Mouse (Mus musculus): ENCODE data around the gene Wwc1.
A peak's percentile ranks its signal among the peaks of the same experiment; 100 is the strongest.
"Not testable (repeated sequence)": the region's sequence is repeated elsewhere in the genome, so short reads cannot be mapped to it uniquely, and the experiment has no call there.

Wwc1 gene

GRCm38 (mm10) chr11:35834022-35834760, 146.1 kb downstream of the Wwc1 start, which contains the start of gene Rars:
TSS of gene Rars (minus strand) at chr11:35834506.
- peak; percentile 92 to 95 for DNase-seq

GRCm38 (mm10) chr11:35833270-35833669, 147.1 kb downstream of the Wwc1 start:
- DNase-seq: no peak

- DNase-seq: no peak
Observed at GRCm38 (mm10) chr11:35832139-35832538, 148.2 kb downstream of the Wwc1 start.

DNA sequence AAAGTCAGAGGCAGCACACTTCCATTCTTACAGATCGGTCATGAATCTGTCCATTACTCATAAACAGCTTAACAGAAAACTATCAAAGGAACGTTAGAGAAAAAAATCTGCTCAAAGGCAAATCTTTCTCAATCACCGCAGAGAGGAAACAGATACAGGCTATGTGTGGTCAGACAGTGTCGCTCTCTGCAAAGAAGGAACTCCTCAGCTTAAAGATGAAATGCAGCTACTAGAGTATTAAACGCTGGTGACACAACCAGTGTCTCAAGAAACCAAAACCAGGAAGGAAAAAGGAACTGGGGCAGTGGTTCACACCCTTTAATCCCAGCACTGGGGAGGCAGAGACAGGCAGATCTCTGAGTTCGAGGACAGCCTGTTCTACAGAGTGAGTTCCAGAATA, 152.6 kb downstream of the Wwc1 start:
- no peak for DNase-seq

DNA sequence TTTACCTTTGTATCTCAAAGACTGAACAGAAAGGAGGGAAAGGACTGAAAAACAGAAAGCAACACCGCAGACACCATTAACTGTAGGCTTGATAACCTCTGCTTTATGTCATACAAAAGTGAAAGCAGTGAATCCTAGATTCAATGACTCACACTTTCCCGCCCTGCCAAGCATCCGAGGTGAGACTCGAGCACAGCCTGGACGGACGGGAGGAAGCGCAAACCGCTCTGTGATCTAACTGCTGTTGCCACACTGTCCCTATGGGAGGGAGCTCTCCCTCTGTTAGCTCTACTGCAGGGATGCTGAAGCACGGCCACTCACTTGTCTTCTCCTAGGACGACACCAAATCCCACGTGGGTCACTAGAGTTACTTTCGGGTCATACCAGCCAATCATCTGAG, 164.0 kb downstream of the Wwc1 start:
- DNase-seq: no peak

- no peak for DNase-seq
Observed at GRCm38 (mm10) chr11:35811458-35811857, 168.9 kb downstream of the Wwc1 start.

DNA sequence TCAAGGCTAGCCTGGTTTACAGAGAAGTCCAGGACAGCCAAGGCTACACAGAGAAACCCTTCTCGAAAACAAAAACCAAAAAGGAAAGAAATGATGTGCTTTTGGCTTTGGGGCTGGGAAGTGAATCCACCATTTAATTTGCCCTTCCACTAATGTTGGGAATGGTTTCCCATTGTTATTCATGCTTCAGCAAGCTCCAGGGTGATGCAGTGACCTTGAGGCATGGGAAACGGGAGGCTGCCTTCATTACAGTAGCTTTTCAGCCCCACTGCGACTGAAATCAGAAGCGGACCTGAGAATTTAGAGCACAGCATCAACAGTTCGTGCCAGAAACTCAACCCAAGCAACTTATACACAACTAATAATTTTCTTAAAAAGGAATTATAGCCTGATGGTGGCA, 179.0 kb downstream of the Wwc1 start:
- DNase-seq: no peak

DNA sequence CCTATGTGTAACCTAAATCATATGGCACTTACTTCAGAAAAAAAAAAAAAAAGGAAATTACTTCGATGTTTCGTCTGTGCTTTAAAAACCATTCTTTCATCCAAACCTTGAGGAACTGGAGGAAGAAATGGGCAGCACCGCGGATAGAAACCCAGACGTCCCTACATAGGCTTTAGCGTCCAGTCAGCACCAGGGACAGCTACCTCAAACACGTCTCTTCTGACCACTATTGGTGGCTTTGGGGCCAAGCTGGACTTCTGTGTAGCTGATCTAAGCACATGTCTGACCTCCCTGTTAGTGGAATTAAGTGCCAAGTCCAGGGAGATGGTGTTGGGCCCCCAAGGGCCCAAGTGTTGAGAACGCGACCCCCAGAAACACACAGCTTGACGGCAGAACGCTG, 181.5 kb downstream of the Wwc1 start, which contains the start of gene Fbll1:
TSS of gene Fbll1 (minus strand) at position 11 of the 400 bp plus-strand sequence.
- peak in 1 of 2 experiments; percentile 12 for DNase-seq

- no peak for DNase-seq
Observed at GRCm38 (mm10) chr11:35798495-35798820, 181.9 kb downstream of the Wwc1 start.

DNA sequence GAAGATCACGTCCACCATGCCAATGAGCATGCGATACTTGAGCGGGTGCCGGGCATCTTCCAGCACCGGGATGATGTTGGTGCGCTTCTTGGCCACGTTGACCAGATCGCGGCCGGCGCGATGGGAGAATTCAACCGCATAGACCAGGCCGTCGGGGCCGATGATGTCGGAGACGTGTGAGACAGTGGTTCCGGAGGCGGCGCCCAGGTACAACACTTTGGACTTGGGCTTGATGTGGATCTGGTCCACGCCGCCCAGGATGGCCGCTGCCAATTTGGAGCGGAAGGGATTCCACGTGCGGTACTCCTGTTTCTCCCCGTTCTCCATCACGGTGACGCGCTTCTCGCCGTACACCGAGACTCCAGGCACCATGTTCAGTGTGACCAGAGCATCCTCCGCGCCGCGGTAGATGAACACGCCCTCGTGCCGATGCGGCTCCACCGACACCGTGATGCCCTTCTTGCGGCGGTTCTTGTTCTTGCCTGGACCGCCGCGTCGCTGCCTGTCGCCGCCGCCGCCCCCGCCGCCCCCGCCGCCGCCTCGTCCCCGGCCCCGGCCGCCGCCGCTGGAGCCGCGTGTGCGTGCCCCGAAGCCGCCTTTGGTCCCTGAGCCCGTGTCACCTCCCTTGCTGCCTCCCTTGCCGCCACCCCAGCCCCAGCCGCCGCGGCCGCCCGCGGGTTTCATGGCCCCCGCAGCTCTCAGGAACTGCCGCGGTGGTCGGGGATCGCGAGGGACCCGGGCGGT, 182.4 kb downstream of the Wwc1 start:
- no peak for DNase-seq

DNA sequence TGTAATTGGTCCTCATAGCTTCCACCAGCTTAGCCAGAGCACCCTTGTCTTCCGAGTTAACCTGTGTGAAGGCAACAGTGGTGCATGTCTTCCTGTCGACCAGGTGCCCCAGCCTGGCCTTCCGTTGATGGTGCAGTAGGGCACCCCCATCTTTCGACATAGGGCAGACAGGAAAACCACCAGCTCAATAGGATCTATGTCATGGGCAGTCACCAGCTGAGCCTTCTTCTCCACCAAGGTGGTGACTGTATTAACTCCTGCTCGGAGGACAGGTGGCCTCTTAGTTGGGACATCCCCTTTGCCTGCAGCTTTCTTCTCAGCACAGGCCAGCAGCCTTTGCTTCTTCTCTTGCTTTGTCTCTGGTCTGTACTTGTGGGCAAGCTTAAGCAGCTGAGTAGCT, 187.5 kb downstream of the Wwc1 start:
- DNase-seq: not testable (repeated sequence)

GRCm38 (mm10) chr11:35788443-35788842, 191.9 kb downstream of the Wwc1 start:
- DNase-seq: no peak
